In the genomic region with DNA sequence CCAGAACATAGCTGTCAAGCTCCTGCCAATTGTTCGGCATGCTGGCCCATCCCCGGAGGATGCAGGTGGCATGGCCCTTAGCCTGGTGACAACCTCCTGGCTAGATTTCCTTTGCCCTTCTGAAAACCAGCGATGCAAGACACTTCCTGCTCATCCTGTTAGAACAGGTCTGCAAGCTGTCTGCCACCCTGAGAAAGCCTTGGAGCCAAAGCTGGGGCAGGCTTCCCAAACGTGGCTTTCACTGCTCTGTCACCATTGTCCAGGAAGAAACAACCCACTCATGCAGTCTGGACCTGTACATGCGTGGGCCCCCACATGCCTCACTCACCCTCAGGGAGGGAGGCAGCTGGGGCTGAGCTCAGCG, we compare ENCODE assay signal across 8 mouse cellular contexts. TPM values are rescaled to one million over a fixed set of nuclear protein-coding genes. Genes with fewer than 3 reads are reported as not detected.
DNase-seq lines count a peak whose midpoint lies in the region; ATAC-seq lines count a peak whose summit lies in the region.

No protein-coding gene starts in this region.

- no peaks in the 10 kb centered on the region for H3K36me3 ChIP-seq in embryonic facial prominence, embryonic 14.5 days (ENCODE audit: control insufficient read depth, insufficient read depth, low read length)
- H3K36me3 ChIP-seq in kidney, embryonic 16.5 days (ENCODE audit: insufficient read depth, low read length), result no peaks in the 10 kb centered on the region
- peaks cover 30% of the 10 kb centered on the region for H3K36me3 ChIP-seq in midbrain, embryonic 16.5 days (ENCODE audit: control insufficient read depth, insufficient read depth, low read length)

- H3K27me3 ChIP-seq in embryonic facial prominence, embryonic 14.5 days (replicated peaks; ENCODE audit: control insufficient read depth, insufficient read depth, low read length), result no peaks in the 10 kb centered on the region
- H3K27me3 ChIP-seq in kidney, embryonic 16.5 days (ENCODE audit: insufficient read depth, low read length), result no peaks in the 10 kb centered on the region
- no peaks in the 10 kb centered on the region for H3K27me3 ChIP-seq in midbrain, embryonic 16.5 days (ENCODE audit: control insufficient read depth, insufficient read depth, low read depth, low read length)

- peak overlapping the region; percentile 49; the same call in 1 of the 2 replicates for H3K27ac ChIP-seq in embryonic facial prominence, embryonic 14.5 days (replicated peaks; ENCODE audit: low read depth, low read length)
- H3K27ac ChIP-seq in kidney, embryonic 16.5 days (ENCODE audit: low read length), result peak overlapping the region; percentile 48
- H3K27ac ChIP-seq in midbrain, embryonic 16.5 days (ENCODE audit: low read length), result 0 out of 2 replicates have a peak overlapping the region, but pooled peaks have one; percentile 2

- peak; percentile 53 to 54 for DNase-seq in layer of hippocampus, adult 18-20 months (ENCODE audit: low spot score in 2 of 2)
- DNase-seq in layer of hippocampus, adult 9-10 months (ENCODE audit: low spot score), result no peak
- peak; percentile 39 for DNase-seq in embryonic facial prominence, embryonic 14.5 days (ENCODE audit: low spot score)
- no peak for DNase-seq in gastrocnemius, postnatal 14 days
- DNase-seq in ovary, adult 18-20 months (ENCODE audit: low spot score), result no peak

- WGBS in embryonic facial prominence, embryonic 14.5 days, result 33% methylated on average over 6 of the region's 6 CpGs
- WGBS in kidney, embryonic 16.5 days, result 35% methylated on average over 6 of the region's 6 CpGs
- 41% methylated on average over 6 of the region's 6 CpGs for WGBS in midbrain, embryonic 16.5 days

- H3K4me2 ChIP-seq in embryonic facial prominence, embryonic 14.5 days (ENCODE audit: low read depth, low read length), result no peak overlapping the region
- no peak overlapping the region for H3K4me2 ChIP-seq in kidney, embryonic 16.5 days (replicated peaks; ENCODE audit: low read depth, low read length)
- H3K4me2 ChIP-seq in midbrain, embryonic 16.5 days (ENCODE audit: low read length), result no peak overlapping the region

- 0 out of 2 replicates have a peak, but pooled peaks have one; percentile 6 for ATAC-seq in embryonic facial prominence, embryonic 14.5 days (ENCODE audit: low read depth)
- ATAC-seq in kidney, embryonic 16.5 days (ENCODE audit: low FRiP score, low TSS enrichment), result peak; percentile 46
- ATAC-seq in midbrain, embryonic 16.5 days, result no peak
- no peak for ATAC-seq in erythroid progenitor cell, adult 5-6 weeks (replicated peaks; ENCODE audit: low FRiP score, poor library complexity, severe bottlenecking)

- H3K4me1 ChIP-seq in embryonic facial prominence, embryonic 14.5 days (ENCODE audit: control insufficient read depth, insufficient read depth, low read length), result peaks cover 4% of the 10 kb centered on the region; the same call in 1 of the 2 replicates
- H3K4me1 ChIP-seq in kidney, embryonic 16.5 days (ENCODE audit: insufficient read depth, low read length), result peaks cover 6% of the 10 kb centered on the region; the same call in 1 of the 2 replicates
- H3K4me1 ChIP-seq in midbrain, embryonic 16.5 days (ENCODE audit: control insufficient read depth, insufficient read depth, low read length), result no peaks in the 10 kb centered on the region; the same call in 1 of the 2 replicates

- H3K9me3 ChIP-seq in embryonic facial prominence, embryonic 14.5 days (ENCODE audit: control insufficient read depth, low read length), result no peaks in the 10 kb centered on the region
- H3K9me3 ChIP-seq in kidney, embryonic 16.5 days (ENCODE audit: low read length), result no peaks in the 10 kb centered on the region
- H3K9me3 ChIP-seq in midbrain, embryonic 16.5 days (replicated peaks; ENCODE audit: control insufficient read depth, low read length, poor library complexity, severe bottlenecking), result no peaks in the 10 kb centered on the region

- H3K4me3 ChIP-seq in embryonic facial prominence, embryonic 14.5 days (ENCODE audit: low read depth, low read length), result no peak overlapping the region
- no peak overlapping the region for H3K4me3 ChIP-seq in kidney, embryonic 16.5 days (ENCODE audit: low read length)
- H3K4me3 ChIP-seq in midbrain, embryonic 16.5 days (ENCODE audit: low read depth, low read length), result no peak overlapping the region

- H3K9ac ChIP-seq in embryonic facial prominence, embryonic 14.5 days (ENCODE audit: low read depth, low read length), result no peak overlapping the region
- H3K9ac ChIP-seq in kidney, embryonic 16.5 days (replicated peaks; ENCODE audit: low read length), result no peak overlapping the region
- H3K9ac ChIP-seq in midbrain, embryonic 16.5 days (ENCODE audit: low read depth, low read length), result no peak overlapping the region

- intact Hi-C loops in gastrocnemius, postnatal 14 days (cut with DNase I; ENCODE audit: low total_unique reads), result no loop called here

RNA-seq across cellular contexts. Expression of a gene that starts 57.6 kb away (rescaled TPM):
- total RNA-seq in layer of hippocampus, adult 18-20 months (2021), result 100 to 1,000 TPM; 329 to 337 TPM
- polyA plus RNA-seq in embryonic facial prominence, embryonic 14.5 days (2014; fragmentation: Nextera tagmentation; extraction: Ambion mirVana), result 26.5 and 27.2 TPM in 2 replicates
- 10.3 and 11.7 TPM in 2 replicates for polyA plus RNA-seq in kidney, embryonic 16.5 days (2015; fragmentation: Nextera tagmentation; extraction: Ambion mirVana)
- polyA plus RNA-seq in midbrain, embryonic 16.5 days (2015; fragmentation: Nextera tagmentation; extraction: Ambion mirVana), result 1,213 and 1,264 TPM in 2 replicates
- not detected in 2 replicates for total RNA-seq in erythroid progenitor cell, adult 5-6 weeks (2015; ENCODE audit: low replicate concordance)
- total RNA-seq in erythroid progenitor cell, adult 5-6 weeks (2017; ENCODE audit: low replicate concordance), result 2.7 TPM in 1 of 2 replicates, not detected in the other
- total RNA-seq in gastrocnemius, postnatal 14 days (2021), result 10 to 100 TPM; 46.1 to 56.3 TPM

Comparison
In these comparisons a context has a peak if more than half of its experiments do, and no peak if none do; other contexts are left out.
1. DNase-seq: peak in layer of hippocampus, adult 18-20 months (2 of 2) and embryonic facial prominence, embryonic 14.5 days (single experiment); none in layer of hippocampus, adult 9-10 months (single experiment), gastrocnemius, postnatal 14 days (single experiment) and ovary, adult 18-20 months (single experiment).
2. ATAC-seq: peak in embryonic facial prominence, embryonic 14.5 days (single experiment) and kidney, embryonic 16.5 days (single experiment); none in midbrain, embryonic 16.5 days (single experiment) and erythroid progenitor cell, adult 5-6 weeks (single experiment).
3. RNA of a gene that starts 57.6 kb away (total RNA-seq): 329 to 337 TPM in layer of hippocampus, adult 18-20 months and 46.1 to 56.3 TPM in gastrocnemius, postnatal 14 days; 2.7 TPM in erythroid progenitor cell, adult 5-6 weeks; every median in the first group is over 10 times any median in the second.
4. Peak in every context shown above with its lines, with median percentiles within 50 percentile points of each other: H3K27ac ChIP-seq.